In genomic region chr6:56919330-56920044, GRCm38 (mm10) we compare ENCODE assay signal across 21 mouse cellular contexts. TPM values are rescaled to one million over a fixed set of nuclear protein-coding genes. Genes with fewer than 3 reads are reported as not detected.
A peak's percentile ranks its signal among the peaks of the same experiment; 100 is the strongest.
DNase-seq lines count a peak whose midpoint lies in the region; ATAC-seq and TF ChIP-seq lines count a peak whose summit lies in the region.
"Had no signal": no experiment of that assay in that cellular context is flagged by ENCODE, and none has a peak within 500 bp of the region (broad histone marks: within the 10 kb centered on the region; RNA-seq: fewer than 3 reads in every experiment).

No protein-coding gene starts in this region.

- H3K36me3 ChIP-seq in heart, embryonic 12.5 days: peaks cover 3% of the 10 kb centered on the region; the same call in 1 of the 2 replicates
- peaks cover 48% of the 10 kb centered on the region for H3K36me3 ChIP-seq in megakaryocyte, embryonic 14.5 days (replicated peaks; ENCODE audit: low read length)
- H3K36me3 ChIP-seq in liver, embryonic 11.5 days (ENCODE audit: control insufficient read depth, insufficient read depth, low read length): no peaks in the 10 kb centered on the region; the same call in 1 of the 2 replicates
- H3K36me3 ChIP-seq in stomach, postnatal 0 days (ENCODE audit: control insufficient read depth, insufficient read depth, low read length): no peaks in the 10 kb centered on the region
- H3K36me3 ChIP-seq: forebrain, embryonic 12.5 days; hindbrain, embryonic 15.5 days; limb, embryonic 15.5 days; midbrain, embryonic 12.5 days had no signal

- TF ChIP-seq EP300 in stomach, postnatal 0 days (optimal IDR thresholded peaks at IDR 0.05): no peak

- no peak overlapping the region for H3K9ac ChIP-seq in heart, embryonic 12.5 days
- H3K9ac ChIP-seq in liver, embryonic 11.5 days (ENCODE audit: low read depth, low read length): no peak overlapping the region; the same call in 1 of the 2 replicates
- no peak overlapping the region for H3K9ac ChIP-seq in stomach, postnatal 0 days (ENCODE audit: low read length)
- H3K9ac ChIP-seq: forebrain, embryonic 12.5 days; hindbrain, embryonic 15.5 days; limb, embryonic 15.5 days; midbrain, embryonic 12.5 days had no signal

- no peaks in the 10 kb centered on the region for H3K27me3 ChIP-seq in heart, embryonic 12.5 days (replicated peaks)
- H3K27me3 ChIP-seq in megakaryocyte, embryonic 14.5 days (replicated peaks): no peaks in the 10 kb centered on the region
- H3K27me3 ChIP-seq in liver, embryonic 11.5 days (replicated peaks; ENCODE audit: control insufficient read depth, insufficient read depth, low read length): no peaks in the 10 kb centered on the region
- no peaks in the 10 kb centered on the region for H3K27me3 ChIP-seq in stomach, postnatal 0 days (ENCODE audit: control insufficient read depth, insufficient read depth, low read length)
- H3K27me3 ChIP-seq: forebrain, embryonic 12.5 days; hindbrain, embryonic 15.5 days; limb, embryonic 15.5 days; midbrain, embryonic 12.5 days had no signal

- no peak for TF ChIP-seq CTCF in stomach, postnatal 0 days (IDR thresholded peaks at IDR 0.05; ENCODE audit: low read depth)

- peak overlapping the region; percentile 65 for H3K27ac ChIP-seq in heart, embryonic 12.5 days (ENCODE audit: poor library complexity, severe bottlenecking)
- H3K27ac ChIP-seq in liver, embryonic 11.5 days (ENCODE audit: low read depth, low read length): peak overlapping the region; percentile 88
- H3K27ac ChIP-seq in stomach, postnatal 0 days (replicated peaks): 0 out of 2 replicates have a peak overlapping the region, but pooled peaks have one; percentile 13
- H3K27ac ChIP-seq: forebrain, embryonic 12.5 days; hindbrain, embryonic 15.5 days; limb, embryonic 15.5 days; midbrain, embryonic 12.5 days had no signal

- no peak for DNase-seq in heart, postnatal 14 days
- DNase-seq in liver, embryonic 11.5 days (ENCODE audit: low spot score): no peak
- DNase-seq in stomach, postnatal 0 days (ENCODE audit: low spot score): no peak
- DNase-seq in ovary, postnatal 36 days (ENCODE audit: low spot score): no peak
- DNase-seq in embryo, embryonic 9.5 days (ENCODE audit: extremely low spot score): no peak
- DNase-seq: adrenal gland, postnatal 10 days; cerebellum, adult 8-10 months; thymus, adult 18-20 months had no signal

- H3K4me2 ChIP-seq in heart, embryonic 12.5 days: peak overlapping the region; percentile 53
- peak overlapping the region; percentile 72 for H3K4me2 ChIP-seq in liver, embryonic 11.5 days
- no peak overlapping the region for H3K4me2 ChIP-seq in stomach, postnatal 0 days (replicated peaks; ENCODE audit: low read depth)
- H3K4me2 ChIP-seq: forebrain, embryonic 12.5 days; hindbrain, embryonic 15.5 days; limb, embryonic 15.5 days; midbrain, embryonic 12.5 days had no signal

- peaks cover 44% of the 10 kb centered on the region for H3K4me1 ChIP-seq in heart, embryonic 12.5 days (replicated peaks)
- peaks cover 66% of the 10 kb centered on the region for H3K4me1 ChIP-seq in megakaryocyte, embryonic 14.5 days
- H3K4me1 ChIP-seq in liver, embryonic 11.5 days (replicated peaks; ENCODE audit: control insufficient read depth, insufficient read depth, low read length): peaks cover 45% of the 10 kb centered on the region
- no peaks in the 10 kb centered on the region for H3K4me1 ChIP-seq in stomach, postnatal 0 days (replicated peaks; ENCODE audit: control insufficient read depth, insufficient read depth)

- WGBS in heart, embryonic 12.5 days: 57% methylated on average over 7 of the region's 7 CpGs
- 40% methylated on average over 7 of the region's 7 CpGs for WGBS in liver, embryonic 11.5 days
- 70% methylated on average over 7 of the region's 7 CpGs for WGBS in stomach, postnatal 0 days

- H3K4me3 ChIP-seq in heart, embryonic 12.5 days: 0 out of 2 replicates have a peak overlapping the region, but pooled peaks have one; percentile 10
- peak overlapping the region; percentile 97 for H3K4me3 ChIP-seq in megakaryocyte, embryonic 14.5 days (replicated peaks)
- peak overlapping the region; percentile 87; the same call in 1 of the 2 replicates for H3K4me3 ChIP-seq in liver, embryonic 11.5 days (ENCODE audit: low read depth, low read length)
- no peak overlapping the region for H3K4me3 ChIP-seq in stomach, postnatal 0 days (ENCODE audit: low read depth, low read length)
- H3K4me3 ChIP-seq: forebrain, embryonic 12.5 days; hindbrain, embryonic 15.5 days; limb, embryonic 15.5 days; midbrain, embryonic 12.5 days had no signal

- H3K9me3 ChIP-seq in heart, embryonic 12.5 days (replicated peaks): peaks cover 2% of the 10 kb centered on the region; the same call in 1 of the 2 replicates
- H3K9me3 ChIP-seq in megakaryocyte, embryonic 14.5 days: peaks cover 3% of the 10 kb centered on the region
- peaks cover 4% of the 10 kb centered on the region for H3K9me3 ChIP-seq in liver, embryonic 11.5 days (ENCODE audit: control insufficient read depth, low read length)
- no peaks in the 10 kb centered on the region for H3K9me3 ChIP-seq in stomach, postnatal 0 days (ENCODE audit: control insufficient read depth, low read length)
- H3K9me3 ChIP-seq: hindbrain, embryonic 15.5 days; limb, embryonic 15.5 days; midbrain, embryonic 12.5 days had no signal

- intact Hi-C loops in heart, postnatal 14 days (cut with DNase I): loop anchor here (5.0 to 10.0 kb wide), 2 partner anchors 202 to 615 kb away; partner anchors contain the start of gene Ppm1k

- ATAC-seq in heart, embryonic 12.5 days (ENCODE audit: insufficient number of reproducible peaks, low FRiP score): no peak
- ATAC-seq in megakaryocyte, adult 5-6 weeks (ENCODE audit: poor library complexity, severe bottlenecking): no peak
- no peak for ATAC-seq in liver, embryonic 11.5 days (replicated peaks; ENCODE audit: low FRiP score)
- no peak for ATAC-seq in stomach, postnatal 0 days (ENCODE audit: low FRiP score, low TSS enrichment)

RNA-seq across cellular contexts. Expression of gene Nt5c3, which starts 4.2 kb away (rescaled TPM):
- polyA plus RNA-seq in heart, embryonic 12.5 days (2016; fragmentation: Nextera tagmentation; extraction: Ambion mirVana): 74.8 and 77.4 TPM in 2 replicates
- 10 to 100 TPM; 69.8 to 74.9 TPM for total RNA-seq in heart, postnatal 14 days (2021)
- 96.8 and 108 TPM in 2 replicates for polyA plus RNA-seq in megakaryocyte, embryonic 14.5 days (2012; ENCODE audit: insufficient read depth, low replicate concordance)
- total RNA-seq in megakaryocyte, adult 5-6 weeks (2015): 64.6 and 71.0 TPM in 2 replicates
- total RNA-seq in megakaryocyte, adult 5-6 weeks (2017): 36.6 TPM in 2 replicates
- 164 and 171 TPM in 2 replicates for polyA plus RNA-seq in liver, embryonic 11.5 days (2014; fragmentation: Nextera tagmentation; extraction: Ambion mirVana)
- 123 and 124 TPM in 2 replicates for polyA plus RNA-seq in stomach, postnatal 0 days (2015; fragmentation: Nextera tagmentation; extraction: Ambion mirVana)

RNA-seq across cellular contexts. Expression of gene Vmn1r4, which starts 4.3 kb away (rescaled TPM):
- polyA plus RNA-seq in heart, embryonic 12.5 days (2016; fragmentation: Nextera tagmentation; extraction: Ambion mirVana): 0.10 and 0.12 TPM in 2 replicates
- under 1 TPM; 0.10 to 0.12 TPM for total RNA-seq in heart, postnatal 14 days (2021)
- polyA plus RNA-seq in megakaryocyte, embryonic 14.5 days (2012; ENCODE audit: insufficient read depth, low replicate concordance): not detected in 2 replicates
- 0.47 TPM in 1 of 2 replicates, not detected in the other for total RNA-seq in megakaryocyte, adult 5-6 weeks (2015)
- total RNA-seq in megakaryocyte, adult 5-6 weeks (2017): 0.07 TPM in 1 of 2 replicates, not detected in the other
- polyA plus RNA-seq in liver, embryonic 11.5 days (2014; fragmentation: Nextera tagmentation; extraction: Ambion mirVana): 0.18 and 0.57 TPM in 2 replicates
- polyA plus RNA-seq in stomach, postnatal 0 days (2015; fragmentation: Nextera tagmentation; extraction: Ambion mirVana): 0.12 and 0.29 TPM in 2 replicates

RNA-seq across cellular contexts. Expression of gene Vmn1r5, which starts 50.6 kb away (rescaled TPM):
- not detected in 2 replicates for polyA plus RNA-seq in heart, embryonic 12.5 days (2016; fragmentation: Nextera tagmentation; extraction: Ambion mirVana)
- total RNA-seq in heart, postnatal 14 days (2021): not detected
- not detected in 2 replicates for polyA plus RNA-seq in megakaryocyte, embryonic 14.5 days (2012; ENCODE audit: insufficient read depth, low replicate concordance)
- not detected in 2 replicates for total RNA-seq in megakaryocyte, adult 5-6 weeks (2015)
- not detected in 2 replicates for total RNA-seq in megakaryocyte, adult 5-6 weeks (2017)
- not detected in 2 replicates for polyA plus RNA-seq in liver, embryonic 11.5 days (2014; fragmentation: Nextera tagmentation; extraction: Ambion mirVana)
- not detected in 2 replicates for polyA plus RNA-seq in stomach, postnatal 0 days (2015; fragmentation: Nextera tagmentation; extraction: Ambion mirVana)
- total RNA-seq: adrenal gland, postnatal 10 days; ES-E14; left cerebral cortex, postnatal 10 days had no signal
- polyA plus RNA-seq: C2C12; cortical plate, adult 2 months; embryonic facial prominence, embryonic 14.5 days; forebrain, embryonic 12.5 days; heart, postnatal 0 days; hindbrain, embryonic 15.5 days; limb, embryonic 15.5 days; midbrain, embryonic 12.5 days had no signal

Comparison
In these comparisons a context has a peak if more than half of its experiments do, and no peak if none do; other contexts are left out.
1. H3K27ac ChIP-seq: peak in every context shown above with its lines; median percentile 88 in liver, embryonic 11.5 days; 65 in heart, embryonic 12.5 days; 13 in stomach, postnatal 0 days.